11 mouse cellular contexts compared by ENCODE assay signal in the genomic region with DNA sequence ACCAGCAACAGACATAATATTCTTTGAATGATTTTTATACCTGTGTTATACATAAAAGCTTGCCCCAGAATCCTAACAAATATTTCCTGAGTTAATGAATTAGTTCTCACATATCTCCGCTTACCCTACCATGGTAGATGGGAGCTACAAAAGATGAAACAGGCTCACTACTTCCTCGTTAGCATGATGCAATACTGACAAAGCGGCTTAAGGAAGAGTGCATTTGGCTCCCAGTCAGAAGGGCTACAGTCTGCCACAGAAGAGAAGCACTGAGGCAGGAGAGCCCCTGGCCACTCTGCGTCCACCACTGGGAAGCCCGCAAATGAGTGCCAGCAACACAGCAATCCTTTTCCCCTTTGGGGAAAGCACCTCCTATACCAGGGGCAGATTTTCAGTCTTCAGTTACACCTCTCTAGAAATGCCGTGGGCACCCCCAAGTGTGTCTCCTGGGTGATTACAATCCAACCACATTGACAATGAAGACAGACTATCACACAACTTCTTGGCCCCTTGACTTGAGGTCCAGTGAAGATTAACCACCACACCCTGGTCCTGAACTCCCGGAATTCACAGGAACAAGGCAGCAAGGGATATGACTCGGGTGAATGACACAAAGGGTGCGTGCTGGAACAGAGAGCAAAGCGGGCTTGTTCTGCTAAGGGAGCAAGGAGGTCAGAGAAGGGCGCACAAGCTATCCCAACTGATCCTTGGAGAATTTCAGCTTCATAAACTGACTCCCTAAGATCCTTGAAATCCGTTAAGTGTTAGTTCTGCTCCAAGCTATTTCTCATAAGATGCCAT. TPM values are rescaled to one million over a fixed set of nuclear protein-coding genes. Genes with fewer than 3 reads are reported as not detected.
DNase-seq lines count a peak whose midpoint lies in the region; ATAC-seq and TF ChIP-seq lines count a peak whose summit lies in the region.
"Had no signal": no experiment of that assay in that cellular context is flagged by ENCODE, and none has a peak within 500 bp of the region (broad histone marks: within the 10 kb centered on the region; RNA-seq: fewer than 3 reads in every experiment).

No protein-coding gene starts in this region.

- no peak for ATAC-seq in embryonic facial prominence, embryonic 15.5 days (ENCODE audit: insufficient number of reproducible peaks, low FRiP score, low TSS enrichment, low read depth)
- ATAC-seq in liver, embryonic 15.5 days (ENCODE audit: insufficient read depth), result no peak
- no peak for ATAC-seq in midbrain, embryonic 15.5 days (replicated peaks)
- ATAC-seq: forebrain, embryonic 15.5 days had no signal

- peak overlapping the region; percentile 96 for H3K27ac ChIP-seq in kidney, adult 2 months (ENCODE audit: insufficient read depth, low read depth, low read length)
- peak overlapping the region; percentile 68; the same call in 1 of the 2 replicates for H3K27ac ChIP-seq in embryonic facial prominence, embryonic 15.5 days (replicated peaks)
- H3K27ac ChIP-seq in liver, embryonic 15.5 days (replicated peaks), result 0 out of 2 replicates have a peak overlapping the region, but pooled peaks have one; percentile 16
- H3K27ac ChIP-seq in midbrain, embryonic 15.5 days, result no peak overlapping the region

- no peaks in the 10 kb centered on the region for H3K27me3 ChIP-seq in kidney, adult 2 months (replicated peaks; ENCODE audit: control insufficient read depth, insufficient read depth, low read length)
- H3K27me3 ChIP-seq in embryonic facial prominence, embryonic 15.5 days, result no peaks in the 10 kb centered on the region
- no peaks in the 10 kb centered on the region for H3K27me3 ChIP-seq in liver, embryonic 15.5 days
- H3K27me3 ChIP-seq in midbrain, embryonic 15.5 days (replicated peaks), result no peaks in the 10 kb centered on the region
- H3K27me3 ChIP-seq: forebrain, embryonic 15.5 days had no signal

- no peak for TF ChIP-seq POLR2A in kidney, adult 2 months (IDR thresholded peaks at IDR 0.05; ENCODE audit: low read depth, low read length)

- TF ChIP-seq CTCF in kidney, adult 2 months (conservative IDR thresholded peaks at IDR 0.05; ENCODE audit: insufficient read depth, insufficient read length, low read depth, low read length), result no peak

- H3K4me3 ChIP-seq in kidney, adult 2 months (ENCODE audit: insufficient read depth, low read depth, low read length), result no peak overlapping the region
- H3K4me3 ChIP-seq in embryonic facial prominence, embryonic 15.5 days (replicated peaks), result no peak overlapping the region
- H3K4me3 ChIP-seq in liver, embryonic 15.5 days (replicated peaks), result no peak overlapping the region
- no peak overlapping the region for H3K4me3 ChIP-seq in midbrain, embryonic 15.5 days
- H3K4me3 ChIP-seq: forebrain, embryonic 15.5 days had no signal

- no peak overlapping the region for H3K9ac ChIP-seq in embryonic facial prominence, embryonic 15.5 days
- no peak overlapping the region for H3K9ac ChIP-seq in liver, embryonic 15.5 days
- no peak overlapping the region for H3K9ac ChIP-seq in midbrain, embryonic 15.5 days
- H3K9ac ChIP-seq: forebrain, embryonic 15.5 days had no signal

- DNase-seq in kidney, adult 2 months, result peak; percentile 81
- no peak for DNase-seq in kidney, postnatal 4 days
- peak; percentile 42 for DNase-seq in 416B (ENCODE audit: low read depth)
- DNase-seq in adrenal gland, postnatal 25 days, result no peak
- no peak for DNase-seq in cerebellum, postnatal 36 days
- DNase-seq: layer of hippocampus, adult 9-11 months; thymus, adult 18-20 months had no signal

- no peak overlapping the region for H3K4me2 ChIP-seq in embryonic facial prominence, embryonic 15.5 days (replicated peaks)
- no peak overlapping the region for H3K4me2 ChIP-seq in liver, embryonic 15.5 days
- no peak overlapping the region for H3K4me2 ChIP-seq in midbrain, embryonic 15.5 days
- H3K4me2 ChIP-seq: forebrain, embryonic 15.5 days had no signal

- no peaks in the 10 kb centered on the region for H3K9me3 ChIP-seq in embryonic facial prominence, embryonic 15.5 days (replicated peaks)
- 0 out of 2 replicates have a peak, but pooled peaks cover 6% of the 10 kb centered on the region for H3K9me3 ChIP-seq in liver, embryonic 15.5 days (replicated peaks)
- H3K9me3 ChIP-seq in midbrain, embryonic 15.5 days, result no peaks in the 10 kb centered on the region
- H3K9me3 ChIP-seq: forebrain, embryonic 15.5 days had no signal

- WGBS in kidney, adult 2 months, result 47% methylated on average over 12 of the region's 12 CpGs
- 84% methylated on average over 12 of the region's 12 CpGs for WGBS in embryonic facial prominence, embryonic 15.5 days
- 83% methylated on average over 12 of the region's 12 CpGs for WGBS in liver, embryonic 15.5 days (ENCODE audit: insufficient replicate concordance)
- 86% methylated on average over 12 of the region's 12 CpGs for WGBS in midbrain, embryonic 15.5 days

- peaks cover 42% of the 10 kb centered on the region for H3K4me1 ChIP-seq in kidney, adult 2 months (ENCODE audit: control insufficient read depth, insufficient read depth, low read length)
- H3K4me1 ChIP-seq in embryonic facial prominence, embryonic 15.5 days, result peaks cover 28% of the 10 kb centered on the region
- H3K4me1 ChIP-seq in liver, embryonic 15.5 days (replicated peaks), result peaks cover 50% of the 10 kb centered on the region
- H3K4me1 ChIP-seq in midbrain, embryonic 15.5 days, result peaks cover 7% of the 10 kb centered on the region

- no peaks in the 10 kb centered on the region for H3K36me3 ChIP-seq in kidney, adult 2 months (ENCODE audit: control insufficient read depth, insufficient read depth, low read length)
- H3K36me3 ChIP-seq in embryonic facial prominence, embryonic 15.5 days, result no peaks in the 10 kb centered on the region
- H3K36me3 ChIP-seq in liver, embryonic 15.5 days (replicated peaks), result peaks cover 30% of the 10 kb centered on the region
- H3K36me3 ChIP-seq in midbrain, embryonic 15.5 days (replicated peaks), result no peaks in the 10 kb centered on the region
- H3K36me3 ChIP-seq: forebrain, embryonic 15.5 days had no signal

RNA-seq across cellular contexts. Expression of gene Clic4, which starts 19.2 kb away (rescaled TPM):
- 86.6 and 91.1 TPM in 2 replicates for polyA plus RNA-seq in kidney, adult 2 months (2012; rRNA removed)
- 111 and 113 TPM in 2 replicates for polyA plus RNA-seq in embryonic facial prominence, embryonic 15.5 days (2015; fragmentation: Nextera tagmentation; extraction: Ambion mirVana)
- 110 and 120 TPM in 2 replicates for polyA plus RNA-seq in liver, embryonic 15.5 days (2015; fragmentation: Nextera tagmentation; extraction: Ambion mirVana)
- 63.8 and 69.5 TPM in 2 replicates for polyA plus RNA-seq in midbrain, embryonic 15.5 days (2015; fragmentation: Nextera tagmentation; extraction: Ambion mirVana)
- total RNA-seq in adrenal gland, postnatal 25 days (2021), result 65.5 and 72.8 TPM in 2 replicates

Comparison
In these comparisons a context has a peak if more than half of its experiments do, and no peak if none do; other contexts are left out.
1. DNase-seq: peak in kidney, adult 2 months (single experiment) and 416B (single experiment); none in kidney, postnatal 4 days (0 of 2), adrenal gland, postnatal 25 days (single experiment) and cerebellum, postnatal 36 days (0 of 2).